Mouse (Mus musculus) E14TG2a.4 (cell line): ENCODE measurements around the gene Polr1b.

Experiments used
- CTCF ChIP-seq: conservative IDR thresholded peaks from 2 replicates; pipeline ENCODE4 v1.5.1; 2014; ENCODE audit warnings: low read length
- NANOG ChIP-seq: IDR thresholded peaks from 2 replicates; pipeline ENCODE4 v1.6.1; 2014; ENCODE audit warnings: borderline replicate concordance, low read length, mixed read lengths

- TF ChIP-seq CTCF (no peak), NANOG (no peak)
Measured at GRCm38 (mm10) chr2:129129987-129130545, 29.3 kb downstream of the Polr1b start.
